Mouse (Mus musculus) intestine, embryonic 14.5 days (tissue): ENCODE data around the gene Psmb10. TPM values are rescaled to one million over a fixed set of nuclear protein-coding genes. Genes with fewer than 3 reads are reported as not detected.

ENCODE experiments used
- ATAC-seq: fragments of 200-750 bp; cut with Nextera tagmentation; replicated peaks from 2 replicates; pipeline ENCODE4 v1.8.0; 2017; ENCODE audit warnings: low read depth, moderate number of reproducible peaks, moderate TSS enrichment, moderate library complexity; ENCODE audit not compliant: low FRiP score, low TSS enrichment
- DNase-seq: peaks from one replicate; pipeline ENCODE4 v3.0.0-alpha.2; 2018; ENCODE audit warnings: low spot score
- H3K27ac ChIP-seq: fragments of 300-500 bp; sonication (generic); 2 replicates; pipeline ENCODE4 v1.5.1; 2014; ENCODE audit warnings: low read depth, mild to moderate bottlenecking, control low read depth
- H3K27me3 ChIP-seq: fragments of 300-500 bp; sonication (generic); replicated peaks from 2 replicates; pipeline ENCODE4 v1.6.1; 2014; ENCODE audit warnings: low read length, control low read depth; ENCODE audit not compliant: control insufficient read depth, insufficient read depth
- H3K36me3 ChIP-seq: fragments of 300-500 bp; sonication (generic); 2 replicates; pipeline ENCODE4 v1.6.1; 2014; ENCODE audit warnings: low read length, control low read depth; ENCODE audit not compliant: control insufficient read depth, insufficient read depth
- H3K4me1 ChIP-seq: fragments of 300-500 bp; sonication (generic); replicated peaks from 2 replicates; pipeline ENCODE4 v1.6.1; 2014; ENCODE audit warnings: low read length, control low read depth, mixed read lengths; ENCODE audit not compliant: control insufficient read depth, insufficient read depth
- H3K4me2 ChIP-seq: fragments of 300-500 bp; sonication (generic); 2 replicates; pipeline ENCODE4 v1.6.1; 2014; ENCODE audit warnings: low read length
- H3K4me3 ChIP-seq: fragments of 300-500 bp; sonication (generic); 2 replicates; pipeline ENCODE4 v1.5.1; 2014; ENCODE audit warnings: low read depth, low read length, control low read depth, mixed read lengths
- H3K9ac ChIP-seq: fragments of 300-500 bp; sonication (generic); 2 replicates; pipeline ENCODE4 v1.6.1; 2014; ENCODE audit warnings: mild to moderate bottlenecking, low read length
- H3K9me3 ChIP-seq: fragments of 300-500 bp; sonication (generic); 2 replicates; pipeline ENCODE4 v1.6.1; 2016; ENCODE audit warnings: low read length, control low read depth; ENCODE audit not compliant: control insufficient read depth
- WGBS: fragments of 180-500 bp; shearing (Covaris S2); extraction: QIAGEN DNeasy Blood & Tissue Kit; methylation state at CpG from one replicate; pipeline ENCODE4 v1.1.7; 2014; 5-methylcytosine and 5-hydroxymethylcytosine counted together
- microRNA-seq: library from miRNA; unstranded; fragments of <30 nt; microRNA quantifications from one replicate; pipeline ENCODE4, GENCODE M21; 2016
- polyA plus RNA-seq: library from polyadenylated mRNA; unstranded; fragments of >200 nt; fragmentation: Nextera tagmentation; extraction: Ambion mirVana; gene quantifications from 2 replicates; pipeline ENCODE4 v1.2.1, GENCODE M21; 2014

Gene Psmb10
- polyA plus RNA-seq, 1 experiment from 2014 or later, result 64.8 TPM

DNA sequence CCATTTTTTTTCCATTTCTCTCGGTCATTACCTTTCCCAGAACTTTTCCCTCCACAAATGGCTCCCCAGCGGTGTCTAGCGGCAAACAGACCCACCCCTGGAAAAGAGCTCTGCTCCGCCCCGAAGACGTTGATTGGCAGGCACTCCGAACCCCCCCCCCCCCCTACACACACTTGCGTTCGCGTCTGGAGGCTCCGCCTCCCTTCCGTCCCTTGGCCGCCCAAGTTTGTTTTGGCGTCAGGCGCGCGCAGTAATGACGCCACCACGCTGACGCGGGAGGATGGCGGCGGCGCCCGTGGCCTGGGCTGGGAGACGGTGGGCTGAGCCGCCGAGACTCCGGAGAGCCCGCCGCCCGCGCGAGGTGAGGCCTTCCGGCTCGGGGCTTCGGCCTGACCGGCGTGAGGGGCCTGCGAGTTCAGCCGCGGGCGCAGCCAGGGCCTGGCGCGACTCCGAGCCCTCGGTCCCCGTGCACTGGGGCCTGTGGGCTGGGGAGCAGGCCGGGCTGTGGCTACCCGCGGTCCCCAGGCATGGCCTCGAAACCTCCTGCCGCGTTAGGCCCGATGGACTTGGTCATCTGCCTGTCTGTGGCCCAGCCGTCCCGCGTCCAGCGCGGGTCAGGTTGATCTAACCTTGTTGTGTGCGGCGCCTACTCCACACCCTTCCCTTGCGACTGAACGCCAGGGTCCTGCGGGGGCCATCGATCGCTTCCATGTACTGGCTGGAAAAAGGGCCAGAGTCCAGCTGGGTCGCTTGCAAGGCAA is 37.9 kb downstream of the Psmb10 start, which contains the start of gene Pskh1:
Gene Pskh1 (plus strand): TSS at position 262 of the 761 bp plus-strand sequence.
- peak within 1 kb of the TSS; percentile 86 for H3K9ac ChIP-seq
- peak within 1 kb of the TSS; percentile 76 for H3K4me3 ChIP-seq
- H3K36me3 ChIP-seq, result 0 out of 2 replicates have a peak, but pooled peaks cover 3% of the 10 kb centered on the region
- H3K4me1 ChIP-seq, result peaks cover 8% of the 10 kb centered on the region
- WGBS, result under 1% methylated on average over 67 of the region's 68 CpGs
- peak within 1 kb of the TSS; percentile 70 for H3K4me2 ChIP-seq
- peak; percentile 92 for ATAC-seq
- H3K27me3 ChIP-seq, result no peaks in the 10 kb centered on the region
- no peaks in the 10 kb centered on the region for H3K9me3 ChIP-seq
- peak within 1 kb of the TSS; percentile 81 for H3K27ac ChIP-seq
- DNase-seq, result peak; percentile 97

GRCm38 (mm10) chr8:105897801-105898480 is 40.3 kb downstream of the Psmb10 start:
- Histone ChIP-seq H3K4me1 (peaks cover 12% of the 10 kb centered on the region), H3K9ac (no peak overlapping the region), H3K4me2 (no peak overlapping the region), H3K27ac (no peak overlapping the region), H3K36me3 (peaks cover 7% of the 10 kb centered on the region; the same call in 1 of the 2 replicates), H3K27me3 (no peaks in the 10 kb centered on the region), H3K4me3 (no peak overlapping the region), H3K9me3 (no peaks in the 10 kb centered on the region)
- WGBS, result 75% methylated on average over 9 of the region's 9 CpGs
- ATAC-seq (no peak), DNase-seq (no peak)

DNA sequence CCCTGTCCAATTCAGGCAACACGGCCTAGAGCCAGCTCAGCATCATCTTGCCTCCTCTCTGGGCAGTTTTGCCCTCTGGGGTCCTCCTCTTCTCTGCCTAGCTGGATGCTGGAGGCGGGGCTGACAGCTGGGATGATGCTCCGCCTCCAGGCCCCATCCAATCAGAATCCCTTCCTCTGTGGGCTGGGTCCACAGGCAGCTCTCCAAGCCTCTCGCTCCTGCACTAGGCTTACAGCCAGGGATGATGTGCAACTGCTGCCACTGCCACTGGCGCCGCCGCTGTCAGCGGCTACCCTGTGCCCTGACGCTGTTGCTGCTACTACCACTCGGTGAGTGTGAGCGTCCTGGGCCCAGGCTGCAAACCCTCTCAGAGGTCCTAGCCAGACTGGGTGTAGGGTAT is 44.9 kb downstream of the Psmb10 start, which contains the start of gene Nrn1l:
Gene Nrn1l (plus strand): TSS at position 229 of the 400 bp plus-strand sequence.
- Histone ChIP-seq H3K27ac (no peak within 1 kb of the TSS), H3K36me3 (peaks cover 52% of the 10 kb centered on the region), H3K4me3 (no peak within 1 kb of the TSS), H3K9me3 (no peaks in the 10 kb centered on the region), H3K4me2 (peak within 1 kb of the TSS; percentile 20; the same call in 1 of the 2 replicates), H3K4me1 (peaks cover 4% of the 10 kb centered on the region; the same call in 1 of the 2 replicates), H3K27me3 (no peaks in the 10 kb centered on the region), H3K9ac (0 out of 2 replicates have a peak within 1 kb of the TSS, but pooled peaks have one; percentile 13)
- ATAC-seq, result peak; percentile 83
- 11% methylated on average over 11 of the region's 11 CpGs for WGBS
- DNase-seq, result peak; percentile 74

- H3K27me3 ChIP-seq, result no peaks in the 10 kb centered on the region
- 87% methylated on average over 6 of the region's 6 CpGs for WGBS
- DNase-seq (no peak), ATAC-seq (no peak)
- H3K36me3 ChIP-seq, result peaks cover 61% of the 10 kb centered on the region
- H3K4me2 ChIP-seq, result no peak overlapping the region
- no peaks in the 10 kb centered on the region for H3K9me3 ChIP-seq
- no peak overlapping the region for H3K27ac ChIP-seq
- peaks cover 4% of the 10 kb centered on the region; the same call in 1 of the 2 replicates for H3K4me1 ChIP-seq
- H3K9ac ChIP-seq, result no peak overlapping the region
- H3K4me3 ChIP-seq, result no peak overlapping the region
These were observed 45.8 kb downstream of the Psmb10 start for GRCm38 (mm10) chr8:105892432-105892831.

DNA sequence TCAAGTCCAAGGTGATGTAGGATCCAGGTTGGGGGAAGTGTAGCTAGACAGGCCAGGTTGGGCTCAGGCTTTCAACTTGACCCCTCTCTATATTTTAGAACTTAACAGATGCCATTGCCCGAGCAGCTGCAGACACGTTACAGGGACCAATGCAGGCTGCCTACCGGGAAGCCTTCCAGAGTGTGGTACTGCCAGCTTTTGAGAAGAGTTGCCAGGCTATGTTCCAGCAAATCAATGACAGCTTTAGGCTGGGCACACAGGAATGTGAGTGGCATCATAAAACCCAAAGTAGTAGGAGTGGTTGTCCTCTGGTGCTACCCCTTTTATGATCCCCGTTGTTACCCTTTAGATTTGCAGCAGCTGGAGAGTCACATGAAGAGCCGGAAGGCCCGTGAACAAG is 47.4 kb downstream of the Psmb10 start:
- 86% methylated on average over 6 of the region's 6 CpGs for WGBS
- Histone ChIP-seq H3K9ac (no peak overlapping the region), H3K9me3 (no peaks in the 10 kb centered on the region), H3K27ac (no peak overlapping the region), H3K36me3 (peaks cover 77% of the 10 kb centered on the region), H3K4me2 (no peak overlapping the region), H3K4me1 (peaks cover 4% of the 10 kb centered on the region; the same call in 1 of the 2 replicates), H3K4me3 (no peak overlapping the region), H3K27me3 (no peaks in the 10 kb centered on the region)
- DNase-seq (no peak), ATAC-seq (no peak)

DNA sequence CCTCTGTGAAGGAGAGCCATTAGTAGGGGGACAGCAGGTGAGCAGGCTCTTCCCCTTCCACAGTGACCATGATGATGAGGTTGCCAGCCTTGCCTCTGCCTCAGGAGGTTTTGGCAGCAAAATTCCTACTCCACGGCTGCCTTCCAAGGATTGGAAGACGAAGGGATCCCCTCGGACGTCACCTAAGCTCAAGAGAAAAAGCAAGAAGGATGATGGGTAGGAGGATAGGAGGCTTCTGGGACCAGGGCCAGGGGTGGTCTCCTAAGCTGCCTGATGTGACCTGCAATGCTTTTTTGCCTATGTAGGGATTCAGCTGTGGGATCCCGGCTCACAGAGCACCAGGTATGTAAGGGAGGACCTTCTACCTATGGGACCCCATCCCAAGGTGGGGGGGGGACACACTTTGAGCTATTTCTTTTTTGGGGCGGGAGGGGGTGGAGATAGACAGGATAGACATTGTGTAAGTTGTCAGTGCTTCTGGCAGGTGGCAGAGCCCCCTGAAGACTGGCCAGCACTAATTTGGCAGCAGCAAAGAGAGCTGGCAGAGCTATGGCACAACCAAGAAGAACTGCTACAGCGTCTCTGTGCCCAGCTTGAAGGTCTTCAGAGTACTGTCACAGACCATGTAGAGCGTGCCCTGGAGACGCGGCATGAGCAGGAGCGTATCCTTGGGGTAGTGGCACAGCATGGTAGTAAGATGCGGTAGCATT is 48.3 kb downstream of the Psmb10 start:
- H3K4me2 ChIP-seq, result no peak overlapping the region
- WGBS, result 94% methylated on average over 12 of the region's 12 CpGs
- no peaks in the 10 kb centered on the region for H3K27me3 ChIP-seq
- no peak overlapping the region for H3K9ac ChIP-seq
- no peak overlapping the region for H3K27ac ChIP-seq
- peaks cover 4% of the 10 kb centered on the region; the same call in 1 of the 2 replicates for H3K4me1 ChIP-seq
- no peaks in the 10 kb centered on the region for H3K9me3 ChIP-seq
- DNase-seq (no peak), ATAC-seq (no peak)
- no peak overlapping the region for H3K4me3 ChIP-seq
- peaks cover 85% of the 10 kb centered on the region for H3K36me3 ChIP-seq

Small RNA genes within 50 kb of the gene (microRNA-seq; reads per million reads assigned to microRNA genes)
- not detected for gene Mir7074

Other genes starting within 250 kb of the Psmb10 start
- gene Acd, start 237.3 kb downstream of the Psmb10 start, polyA plus RNA-seq, result 56.9 and 61.8 TPM in 2 replicates
- gene Pard6a, start 237.3 kb downstream of the Psmb10 start, polyA plus RNA-seq, result 16.0 and 17.5 TPM in 2 replicates
- gene 4933405L10Rik, start 230.8 kb downstream of the Psmb10 start, polyA plus RNA-seq, result not detected in 2 replicates
- 22.6 and 23.2 TPM in 2 replicates for gene Enkd1, start 230.2 kb downstream of the Psmb10 start, polyA plus RNA-seq
- 11.3 and 11.8 TPM in 2 replicates for gene Gfod2, start 179.8 kb downstream of the Psmb10 start, polyA plus RNA-seq
- 11.6 and 11.7 TPM in 2 replicates for gene Ranbp10, start 111.1 kb downstream of the Psmb10 start, polyA plus RNA-seq
- 0.11 TPM in 1 of 2 replicates, not detected in the other for gene Tsnaxip1, start 110.7 kb downstream of the Psmb10 start, polyA plus RNA-seq
- 39.2 and 40.1 TPM in 2 replicates for gene Cenpt, start 85.2 kb downstream of the Psmb10 start, polyA plus RNA-seq
- gene Thap11, start 83.3 kb downstream of the Psmb10 start, polyA plus RNA-seq, result 58.0 and 61.1 TPM in 2 replicates
- gene Nutf2, start 77.9 kb downstream of the Psmb10 start, polyA plus RNA-seq, result 302 and 316 TPM in 2 replicates
- gene Edc4, start 57.6 kb downstream of the Psmb10 start, polyA plus RNA-seq, result 37.0 and 40.7 TPM in 2 replicates
- 0.32 and 0.97 TPM in 2 replicates for gene Nrn1l, start 44.9 kb downstream of the Psmb10 start, polyA plus RNA-seq
- 30.0 and 31.7 TPM in 2 replicates for gene Pskh1, start 38.0 kb downstream of the Psmb10 start, polyA plus RNA-seq
- gene Ctrl, start 4.6 kb downstream of the Psmb10 start, polyA plus RNA-seq, result 1.0 and 1.4 TPM in 2 replicates
- 1.2 and 1.4 TPM in 2 replicates for gene Lcat, start 4.9 kb upstream of the Psmb10 start, polyA plus RNA-seq
- 27.8 and 28.6 TPM in 2 replicates for gene Slc12a4, start 27.7 kb upstream of the Psmb10 start, polyA plus RNA-seq
- gene Dpep3, start 41.0 kb upstream of the Psmb10 start, polyA plus RNA-seq, result not detected in 2 replicates
- 18.3 and 18.7 TPM in 2 replicates for gene Dus2, start 52.9 kb upstream of the Psmb10 start, polyA plus RNA-seq
- gene Dpep2nb, start 67.5 kb upstream of the Psmb10 start, polyA plus RNA-seq, result not detected in 2 replicates
- gene Ddx28, start 73.4 kb upstream of the Psmb10 start, polyA plus RNA-seq, result 16.9 and 17.9 TPM in 2 replicates
- 6.9 and 7.6 TPM in 2 replicates for gene Nfatc3, start 120.4 kb upstream of the Psmb10 start, polyA plus RNA-seq
- 22.4 and 25.4 TPM in 2 replicates for gene Esrp2, start 198.5 kb upstream of the Psmb10 start, polyA plus RNA-seq
- gene Pla2g15, start 212.0 kb upstream of the Psmb10 start, polyA plus RNA-seq, result 4.1 and 5.0 TPM in 2 replicates
- gene Slc7a6, start 230.4 kb upstream of the Psmb10 start, polyA plus RNA-seq, result 68.9 and 73.2 TPM in 2 replicates